Mouse (Mus musculus): ENCODE results near the gene Nsg2. TPM values are rescaled to one million over a fixed set of nuclear protein-coding genes. Genes with fewer than 3 reads are reported as not detected.
"Not testable (repeated sequence)": the region's sequence is repeated elsewhere in the genome, so short reads cannot be mapped to it uniquely, and the experiment has no call there.

Nsg2 gene
- polyA plus RNA-seq, 1 experiment from 2014 or later = 0.81 TPM

GRCm38 (mm10) chr11:32001181-32001910 lies 1.1 kb downstream of the Nsg2 start:
- no peak overlapping the region for H3K4me3 ChIP-seq (ENCODE audit: control insufficient read depth in 1 of 2, insufficient read depth in 1 of 2, low read depth in 1 of 2, low read length in 2 of 2)
- WGBS = 9% methylated on average over 11 of the region's 11 CpGs
- H3K36me3 ChIP-seq (ENCODE audit: control insufficient read depth, insufficient read depth, low read length) = no peaks in the 10 kb centered on the region
- no peak overlapping the region for H3K9ac ChIP-seq (ENCODE audit: low read length)
- H3K4me1 ChIP-seq (ENCODE audit: control insufficient read depth in 2 of 2, insufficient read depth in 2 of 2, low read length in 2 of 2) = peaks cover 3 to 6% of the 10 kb centered on the region in 2 experiments; a peak in 1 of 4 replicates
- H3K4me2 ChIP-seq (ENCODE audit: low read length) = no peak overlapping the region
- H3K27me3 ChIP-seq (ENCODE audit: control insufficient read depth, insufficient read depth, low read length) = 0 out of 2 replicates have a peak, but pooled peaks cover 14% of the 10 kb centered on the region
- no peaks in the 10 kb centered on the region for H3K9me3 ChIP-seq (ENCODE audit: control insufficient read depth, low read length)
- no peak overlapping the region for H3K27ac ChIP-seq (replicated peaks in 1 of 2; ENCODE audit: control insufficient read depth in 1 of 2, insufficient read depth in 1 of 2, low read depth in 2 of 2, low read length in 2 of 2)
- ATAC-seq (ENCODE audit: insufficient number of reproducible peaks, insufficient read depth, low FRiP score, low read depth) = no peak

GRCm38 (mm10) chr11:32002670-32003072 lies 2.4 kb downstream of the Nsg2 start:
- 9% methylated on average over 5 of the region's 5 CpGs for WGBS
- Histone ChIP-seq H3K4me2 (ENCODE audit: low read length) (no peak overlapping the region), H3K9ac (ENCODE audit: low read length) (no peak overlapping the region)

GRCm38 (mm10) chr11:32008049-32008448 lies 7.8 kb downstream of the Nsg2 start:
- not testable (repeated sequence) for H3K4me2 ChIP-seq (ENCODE audit: low read length); H3K4me1 ChIP-seq (ENCODE audit: control insufficient read depth in 2 of 2, insufficient read depth in 2 of 2, low read length in 2 of 2); ATAC-seq (ENCODE audit: insufficient number of reproducible peaks, insufficient read depth, low FRiP score, low read depth); H3K27ac ChIP-seq (replicated peaks in 1 of 2; ENCODE audit: control insufficient read depth in 1 of 2, insufficient read depth in 1 of 2, low read depth in 2 of 2, low read length in 2 of 2); H3K27me3 ChIP-seq (ENCODE audit: control insufficient read depth, insufficient read depth, low read length); H3K9ac ChIP-seq (ENCODE audit: low read length); H3K4me3 ChIP-seq (ENCODE audit: control insufficient read depth in 1 of 2, insufficient read depth in 1 of 2, low read depth in 1 of 2, low read length in 2 of 2); H3K36me3 ChIP-seq (ENCODE audit: control insufficient read depth, insufficient read depth, low read length)
- peaks cover 10% of the 10 kb centered on the region for H3K9me3 ChIP-seq (ENCODE audit: control insufficient read depth, low read length)
- WGBS = 74% methylated on average over 3 of the region's 3 CpGs

More at GRCm38 (mm10) chr11:32002670-32003072, 2.4 kb downstream of the Nsg2 start:
- Histone ChIP-seq H3K4me3 (ENCODE audit: control insufficient read depth in 1 of 2, insufficient read depth in 1 of 2, low read depth in 1 of 2, low read length in 2 of 2) (no peak overlapping the region), H3K36me3 (ENCODE audit: control insufficient read depth, insufficient read depth, low read length) (no peaks in the 10 kb centered on the region), H3K27me3 (ENCODE audit: control insufficient read depth, insufficient read depth, low read length) (0 out of 2 replicates have a peak, but pooled peaks cover 14% of the 10 kb centered on the region), H3K4me1 (ENCODE audit: control insufficient read depth in 2 of 2, insufficient read depth in 2 of 2, low read length in 2 of 2) (peaks cover 3 to 6% of the 10 kb centered on the region in 2 experiments; a peak in 1 of 4 replicates), H3K27ac (replicated peaks in 1 of 2; ENCODE audit: control insufficient read depth in 1 of 2, insufficient read depth in 1 of 2, low read depth in 2 of 2, low read length in 2 of 2) (no peak overlapping the region), H3K9me3 (ENCODE audit: control insufficient read depth, low read length) (peaks cover 10% of the 10 kb centered on the region)
- no peak for ATAC-seq (ENCODE audit: insufficient number of reproducible peaks, insufficient read depth, low FRiP score, low read depth)

GRCm38 (mm10) chr11:32008852-32009251 lies 8.6 kb downstream of the Nsg2 start:
- no peak for ATAC-seq (ENCODE audit: insufficient number of reproducible peaks, insufficient read depth, low FRiP score, low read depth)
- no peak overlapping the region for H3K27ac ChIP-seq (replicated peaks in 1 of 2; ENCODE audit: control insufficient read depth in 1 of 2, insufficient read depth in 1 of 2, low read depth in 2 of 2, low read length in 2 of 2)
- WGBS = 75% methylated on average over 3 of the region's 3 CpGs

GRCm38 (mm10) chr11:32009961-32010662 lies 9.8 kb downstream of the Nsg2 start:
- Histone ChIP-seq H3K27me3 (ENCODE audit: control insufficient read depth, insufficient read depth, low read length) (no peaks in the 10 kb centered on the region), H3K4me3 (ENCODE audit: control insufficient read depth in 1 of 2, insufficient read depth in 1 of 2, low read depth in 1 of 2, low read length in 2 of 2) (no peak overlapping the region), H3K9ac (ENCODE audit: low read length) (no peak overlapping the region), H3K27ac (replicated peaks in 1 of 2; ENCODE audit: control insufficient read depth in 1 of 2, insufficient read depth in 1 of 2, low read depth in 2 of 2, low read length in 2 of 2) (no peak overlapping the region), H3K4me1 (ENCODE audit: control insufficient read depth in 2 of 2, insufficient read depth in 2 of 2, low read length in 2 of 2) (peaks cover 2 to 5% of the 10 kb centered on the region in 2 experiments; a peak in 1 of 4 replicates), H3K36me3 (ENCODE audit: control insufficient read depth, insufficient read depth, low read length) (no peaks in the 10 kb centered on the region), H3K9me3 (ENCODE audit: control insufficient read depth, low read length) (peaks cover 10% of the 10 kb centered on the region), H3K4me2 (ENCODE audit: low read length) (no peak overlapping the region)
- ATAC-seq (ENCODE audit: insufficient number of reproducible peaks, insufficient read depth, low FRiP score, low read depth) = no peak
- WGBS = 34% methylated on average over 13 of the region's 13 CpGs

More at GRCm38 (mm10) chr11:32008852-32009251, 8.6 kb downstream of the Nsg2 start:
- Histone ChIP-seq H3K9me3 (ENCODE audit: control insufficient read depth, low read length) (peaks cover 10% of the 10 kb centered on the region), H3K27me3 (ENCODE audit: control insufficient read depth, insufficient read depth, low read length) (no peaks in the 10 kb centered on the region), H3K4me1 (ENCODE audit: control insufficient read depth in 2 of 2, insufficient read depth in 2 of 2, low read length in 2 of 2) (peaks cover 2 to 5% of the 10 kb centered on the region in 2 experiments; a peak in 1 of 4 replicates), H3K4me2 (ENCODE audit: low read length) (no peak overlapping the region), H3K4me3 (ENCODE audit: control insufficient read depth in 1 of 2, insufficient read depth in 1 of 2, low read depth in 1 of 2, low read length in 2 of 2) (no peak overlapping the region), H3K9ac (ENCODE audit: low read length) (no peak overlapping the region), H3K36me3 (ENCODE audit: control insufficient read depth, insufficient read depth, low read length) (no peaks in the 10 kb centered on the region)

GRCm38 (mm10) chr11:32010663-32010970 lies 10.4 kb downstream of the Nsg2 start:
- no peak overlapping the region for H3K27ac ChIP-seq (replicated peaks in 1 of 2; ENCODE audit: control insufficient read depth in 1 of 2, insufficient read depth in 1 of 2, low read depth in 2 of 2, low read length in 2 of 2)
- H3K27me3 ChIP-seq (ENCODE audit: control insufficient read depth, insufficient read depth, low read length) = no peaks in the 10 kb centered on the region
- H3K9me3 ChIP-seq (ENCODE audit: control insufficient read depth, low read length) = peaks cover 10% of the 10 kb centered on the region
- ATAC-seq (ENCODE audit: insufficient number of reproducible peaks, insufficient read depth, low FRiP score, low read depth) = no peak
- WGBS = 58% methylated on average over 5 of the region's 5 CpGs
- H3K4me3 ChIP-seq (ENCODE audit: control insufficient read depth in 1 of 2, insufficient read depth in 1 of 2, low read depth in 1 of 2, low read length in 2 of 2) = no peak overlapping the region
- H3K36me3 ChIP-seq (ENCODE audit: control insufficient read depth, insufficient read depth, low read length) = no peaks in the 10 kb centered on the region
- no peak overlapping the region for H3K9ac ChIP-seq (ENCODE audit: low read length)
- no peak overlapping the region for H3K4me2 ChIP-seq (ENCODE audit: low read length)
- peaks cover 2 to 5% of the 10 kb centered on the region in 2 experiments; a peak in 1 of 4 replicates for H3K4me1 ChIP-seq (ENCODE audit: control insufficient read depth in 2 of 2, insufficient read depth in 2 of 2, low read length in 2 of 2)

- Histone ChIP-seq H3K27me3 (ENCODE audit: control insufficient read depth, insufficient read depth, low read length) (no peaks in the 10 kb centered on the region), H3K9ac (ENCODE audit: low read length) (no peak overlapping the region), H3K4me3 (ENCODE audit: control insufficient read depth in 1 of 2, insufficient read depth in 1 of 2, low read depth in 1 of 2, low read length in 2 of 2) (no peak overlapping the region), H3K27ac (replicated peaks in 1 of 2; ENCODE audit: control insufficient read depth in 1 of 2, insufficient read depth in 1 of 2, low read depth in 2 of 2, low read length in 2 of 2) (no peak overlapping the region), H3K36me3 (ENCODE audit: control insufficient read depth, insufficient read depth, low read length) (no peaks in the 10 kb centered on the region), H3K9me3 (ENCODE audit: control insufficient read depth, low read length) (peaks cover 6% of the 10 kb centered on the region), H3K4me1 (ENCODE audit: control insufficient read depth in 2 of 2, insufficient read depth in 2 of 2, low read length in 2 of 2) (peaks cover 2 to 5% of the 10 kb centered on the region in 2 experiments; a peak in 1 of 4 replicates), H3K4me2 (ENCODE audit: low read length) (no peak overlapping the region)
- ATAC-seq (ENCODE audit: insufficient number of reproducible peaks, insufficient read depth, low FRiP score, low read depth) = no peak
- 55% methylated on average over 9 of the region's 9 CpGs for WGBS
These were observed 11.8 kb downstream of the Nsg2 start for GRCm38 (mm10) chr11:32011867-32012603.

Measured in heart, embryonic 14.5 days (tissue).